Mouse (Mus musculus) ES-Bruce4 (cell line): Measurements from ENCODE around the gene Edn1. TPM values are rescaled to one million over a fixed set of nuclear protein-coding genes. Genes with fewer than 3 reads are reported as not detected.

ENCODE experiments used
- H3K27ac ChIP-seq: 2 replicates; pipeline ENCODE4 v1.5.1; 2012; ENCODE audit warnings: low read length, inconsistent platforms; ENCODE audit not compliant: insufficient read depth
- H3K27me3 ChIP-seq: 2 replicates; pipeline ENCODE4 v1.6.1; 2012; ENCODE audit warnings: mild to moderate bottlenecking, low read length, inconsistent platforms; ENCODE audit not compliant: control insufficient read depth, poor library complexity, insufficient read depth, severe bottlenecking
- H3K36me3 ChIP-seq: 2 replicates; pipeline ENCODE4 v1.6.1; 2012; ENCODE audit warnings: inconsistent platforms, mild to moderate bottlenecking, low read length, moderate library complexity; ENCODE audit not compliant: control insufficient read depth, poor library complexity, insufficient read depth, severe bottlenecking
- H3K4me1 ChIP-seq: one replicate; pipeline ENCODE4 v1.8.1; 2011; ENCODE audit warnings: low read length; ENCODE audit not compliant: control insufficient read depth, insufficient read depth
- H3K4me3 ChIP-seq: 2 replicates; pipeline ENCODE4 v1.5.1; 2011; ENCODE audit warnings: low read depth, mild to moderate bottlenecking, low read length
- H3K9ac ChIP-seq: 2 replicates; pipeline ENCODE4 v1.6.1; 2012; ENCODE audit warnings: low read depth, mild to moderate bottlenecking, inconsistent platforms; ENCODE audit not compliant: poor library complexity, severe bottlenecking
- H3K9me3 ChIP-seq: replicated peaks from 2 replicates; pipeline ENCODE4 v1.6.1; 2012; ENCODE audit warnings: mild to moderate bottlenecking, low read length, inconsistent platforms; ENCODE audit not compliant: control insufficient read depth, poor library complexity, insufficient read depth, severe bottlenecking
- CTCF ChIP-seq: IDR thresholded peaks from one replicate; pipeline ENCODE4 v1.8.1; 2011; ENCODE audit warnings: low read depth, low read length
- EP300 ChIP-seq: IDR thresholded peaks from 2 replicates; pipeline ENCODE4 v1.6.1; 2011; ENCODE audit warnings: low read depth, low read length; ENCODE audit not compliant: insufficient read depth
- POLR2A ChIP-seq: IDR thresholded peaks from one replicate; pipeline ENCODE4 v1.8.1; 2011; ENCODE audit warnings: low read length; ENCODE audit not compliant: insufficient read depth
- polyA plus RNA-seq: library from polyadenylated mRNA; stranded (reverse); fragments of >200 nt; gene quantifications from 2 replicates; pipeline ENCODE4 v1.2.4, GENCODE M21; 2011; ENCODE audit warnings: low read depth; ENCODE audit not compliant: missing spikeins, insufficient read depth, insufficient read length

The Edn1 gene
- polyA plus RNA-seq, 1 experiment, result 1.3 TPM

DNA sequence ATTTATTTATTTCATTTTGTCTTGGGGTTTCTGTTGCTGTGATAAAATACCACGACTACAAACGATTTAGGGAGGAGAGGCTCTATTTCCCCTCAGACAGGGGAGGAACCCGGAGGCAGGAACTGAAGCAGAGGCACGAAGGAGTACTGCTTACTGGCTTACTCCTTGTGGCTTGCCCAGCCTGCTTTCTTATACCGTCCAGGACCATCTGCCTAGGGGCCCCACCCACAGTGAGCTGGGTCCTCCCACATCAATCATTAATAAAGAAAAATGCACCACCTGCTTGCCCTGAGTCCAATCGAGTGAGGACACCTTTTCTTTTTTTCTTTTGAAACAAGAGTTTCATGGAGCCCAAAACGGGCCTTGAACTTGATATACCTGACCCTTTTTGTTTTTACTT is 44.2 kb downstream of the Edn1 start:
- Histone ChIP-seq H3K27ac (no peak overlapping the region), H3K27me3 (no peaks in the 10 kb centered on the region), H3K4me1 (no peaks in the 10 kb centered on the region), H3K36me3 (no peaks in the 10 kb centered on the region), H3K9me3 (no peaks in the 10 kb centered on the region), H3K4me3 (no peak overlapping the region), H3K9ac (no peak overlapping the region)
- no peak for TF ChIP-seq CTCF
- no peak for TF ChIP-seq EP300
- TF ChIP-seq POLR2A, result no peak

DNA sequence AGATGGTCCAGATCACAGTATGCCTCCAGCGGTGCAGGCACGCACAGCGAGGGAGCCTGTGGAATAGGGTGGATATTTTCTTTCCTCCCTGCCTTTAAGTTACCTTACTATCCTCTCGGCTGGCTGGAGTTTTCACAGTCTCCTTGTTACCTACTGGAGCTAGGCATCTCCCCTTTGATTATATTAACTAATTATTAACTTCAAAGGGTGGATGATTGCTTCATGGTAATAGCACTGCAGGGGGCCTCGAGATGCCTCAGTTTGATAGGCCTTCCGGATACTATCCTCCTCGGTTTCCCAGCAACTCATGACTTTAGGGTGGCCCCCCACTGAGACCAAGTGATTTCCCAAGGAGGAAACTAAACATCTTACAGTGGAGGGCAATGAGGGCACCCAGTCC is 45.1 kb downstream of the Edn1 start:
- H3K4me1 ChIP-seq, result no peaks in the 10 kb centered on the region
- no peak overlapping the region for H3K9ac ChIP-seq
- no peak for TF ChIP-seq POLR2A
- TF ChIP-seq CTCF, result no peak
- no peaks in the 10 kb centered on the region for H3K36me3 ChIP-seq
- no peaks in the 10 kb centered on the region for H3K27me3 ChIP-seq
- H3K27ac ChIP-seq, result no peak overlapping the region
- H3K9me3 ChIP-seq, result no peaks in the 10 kb centered on the region
- no peak overlapping the region for H3K4me3 ChIP-seq

DNA sequence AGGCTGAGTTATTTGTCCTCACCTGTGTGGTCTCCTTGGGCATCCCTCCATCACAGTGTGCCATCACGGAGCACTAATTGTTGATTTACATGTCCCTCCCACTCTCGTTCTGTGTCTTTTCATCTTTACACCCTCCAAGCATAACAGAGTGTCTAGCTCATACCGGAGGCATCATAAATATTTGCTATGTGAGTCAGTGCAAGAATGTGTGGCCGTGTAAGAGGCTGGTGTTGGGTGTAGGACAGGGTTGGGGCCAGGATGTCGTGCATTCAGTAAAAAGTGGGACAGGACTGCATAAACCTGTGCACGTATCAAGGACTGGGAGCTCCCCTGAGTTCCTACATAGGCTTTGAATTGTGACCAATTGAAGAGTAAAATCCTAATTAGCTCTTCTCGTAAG is 50.4 kb downstream of the Edn1 start:
- TF ChIP-seq EP300, result no peak
- TF ChIP-seq CTCF, result no peak
- TF ChIP-seq POLR2A, result no peak
- no peaks in the 10 kb centered on the region for H3K27me3 ChIP-seq
- no peak overlapping the region for H3K4me3 ChIP-seq
- H3K4me1 ChIP-seq, result no peaks in the 10 kb centered on the region
- no peak overlapping the region for H3K9ac ChIP-seq
- H3K36me3 ChIP-seq, result no peaks in the 10 kb centered on the region
- no peaks in the 10 kb centered on the region for H3K9me3 ChIP-seq
- no peak overlapping the region for H3K27ac ChIP-seq

Other genes starting within 250 kb of the Edn1 start
- gene Hivep1, start 249.5 kb upstream of the Edn1 start, polyA plus RNA-seq, result 11.3 and 18.2 TPM in 2 replicates